Mouse (Mus musculus): ENCODE results near the gene Sec24d. TPM values are rescaled to one million over a fixed set of nuclear protein-coding genes. Genes with fewer than 3 reads are reported as not detected.

Sec24d gene
- total RNA-seq (2015) = 62.5 and 68.2 TPM in 2 replicates
- total RNA-seq (2017) = 42.4 and 44.9 TPM in 2 replicates

GRCm38 (mm10) chr3:123266753-123267651, at the start of gene Sec24d:
Gene Sec24d (plus strand): TSS chr3:123267455.
- peak; percentile 76 for ATAC-seq (replicated peaks; ENCODE audit: poor library complexity)

GRCm38 (mm10) chr3:123218646-123219045, 48.6 kb upstream of the Sec24d start:
- peak; percentile 96 for ATAC-seq (replicated peaks; ENCODE audit: poor library complexity)

GRCm38 (mm10) chr3:123227276-123227675, 40.0 kb upstream of the Sec24d start:
- ATAC-seq (replicated peaks; ENCODE audit: poor library complexity) = no peak

- ATAC-seq (replicated peaks; ENCODE audit: poor library complexity) = no peak
These were observed 35.6 kb upstream of the Sec24d start for GRCm38 (mm10) chr3:123231639-123232038.

GRCm38 (mm10) chr3:123234191-123234836, 32.9 kb upstream of the Sec24d start:
- ATAC-seq (replicated peaks; ENCODE audit: poor library complexity) = peak; percentile 49

GRCm38 (mm10) chr3:123235495-123235894, 31.8 kb upstream of the Sec24d start:
- no peak for ATAC-seq (replicated peaks; ENCODE audit: poor library complexity)

- peak; percentile 91 for ATAC-seq (replicated peaks; ENCODE audit: poor library complexity)
These were observed 31.3 kb upstream of the Sec24d start, which contains the start of gene Synpo2 for GRCm38 (mm10) chr3:123235921-123236320. Gene Synpo2 (minus strand): TSS chr3:123236149.

GRCm38 (mm10) chr3:123237039-123237438, 30.2 kb upstream of the Sec24d start:
- ATAC-seq (replicated peaks; ENCODE audit: poor library complexity) = no peak

GRCm38 (mm10) chr3:123237446-123237845, 29.8 kb upstream of the Sec24d start:
- ATAC-seq (replicated peaks; ENCODE audit: poor library complexity) = no peak

- ATAC-seq (replicated peaks; ENCODE audit: poor library complexity) = no peak
These were observed 22.9 kb upstream of the Sec24d start for GRCm38 (mm10) chr3:123244376-123244775.

GRCm38 (mm10) chr3:123245646-123246045, 21.6 kb upstream of the Sec24d start:
- ATAC-seq (replicated peaks; ENCODE audit: poor library complexity) = no peak

GRCm38 (mm10) chr3:123256181-123257101, 10.8 kb upstream of the Sec24d start:
- ATAC-seq (replicated peaks; ENCODE audit: poor library complexity) = peak; percentile 86

- ATAC-seq (replicated peaks; ENCODE audit: poor library complexity) = no peak
These were observed 8.5 kb upstream of the Sec24d start for GRCm38 (mm10) chr3:123258709-123259108.

- no peak for ATAC-seq (replicated peaks; ENCODE audit: poor library complexity)
These were observed 2.5 kb upstream of the Sec24d start for GRCm38 (mm10) chr3:123264706-123265105.

GRCm38 (mm10) chr3:123267741-123268201, 516 bp downstream of the Sec24d start:
- ATAC-seq (replicated peaks; ENCODE audit: poor library complexity) = peak; percentile 67

- peak; percentile 77 for ATAC-seq (replicated peaks; ENCODE audit: poor library complexity)
These were observed 15.8 kb downstream of the Sec24d start for GRCm38 (mm10) chr3:123282866-123283615.

- no peak for ATAC-seq (replicated peaks; ENCODE audit: poor library complexity)
These were observed 17.0 kb downstream of the Sec24d start for GRCm38 (mm10) chr3:123284284-123284683.

- no peak for ATAC-seq (replicated peaks; ENCODE audit: poor library complexity)
These were observed 18.4 kb downstream of the Sec24d start for GRCm38 (mm10) chr3:123285649-123286048.

GRCm38 (mm10) chr3:123288856-123289570, 21.8 kb downstream of the Sec24d start:
- no peak for ATAC-seq (replicated peaks; ENCODE audit: poor library complexity)

All from megakaryocyte progenitor cell, adult 5-6 weeks (primary cell).